Mouse (Mus musculus): ENCODE measurements at regions not wholly inside any gene's neighbourhood (a gene's known extent, or its start where the extent isn't known, plus 50 kb on each side); places are given as distances from the start of the nearest gene placed in this dataset.

DNA sequence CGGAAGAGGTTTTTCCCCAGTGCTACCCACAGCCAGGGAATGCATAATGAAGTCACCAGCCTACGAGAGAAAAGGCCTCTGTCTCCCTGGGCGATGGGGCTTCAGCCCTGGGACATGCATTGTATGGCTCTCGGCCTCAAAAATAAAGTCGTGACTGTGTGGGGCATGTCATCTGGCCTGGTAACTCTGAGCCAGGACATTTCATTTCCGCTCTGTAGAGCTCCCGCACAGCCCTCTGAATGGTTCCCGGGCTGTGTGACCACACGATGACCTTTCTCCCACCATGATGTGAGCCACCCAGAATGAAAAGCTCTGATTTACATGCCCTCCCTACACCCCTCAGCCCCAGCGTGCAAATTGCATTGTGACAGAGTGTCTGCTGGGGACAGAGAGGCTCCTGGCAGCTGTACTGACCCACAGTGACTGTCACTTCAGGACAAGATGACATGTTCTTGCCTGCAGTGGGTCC is 53.8 kb upstream of the Agap1 start:
- no peak overlapping the region for H3K4me2 ChIP-seq (replicated peaks; ENCODE audit: low read depth, low read length)
- no peaks in the 10 kb centered on the region for H3K36me3 ChIP-seq (ENCODE audit: insufficient read depth, low read length)
- no peaks in the 10 kb centered on the region for H3K4me1 ChIP-seq (ENCODE audit: insufficient read depth, low read depth, low read length)
- no peak overlapping the region for H3K27ac ChIP-seq (ENCODE audit: low read length)
- WGBS = 63% methylated on average over 10 of the region's 10 CpGs
- H3K9me3 ChIP-seq (ENCODE audit: low read length) = no peaks in the 10 kb centered on the region
- ATAC-seq (peak; percentile 35; the same call in 1 of the 2 replicates), DNase-seq (ENCODE audit: low spot score) (no peak)
- H3K4me3 ChIP-seq (ENCODE audit: low read depth, low read length) = no peak overlapping the region
- no peaks in the 10 kb centered on the region for H3K27me3 ChIP-seq (replicated peaks; ENCODE audit: insufficient read depth, low read length)
- TF ChIP-seq EP300 (IDR thresholded peaks at IDR 0.05) (no peak), CTCF (IDR thresholded peaks at IDR 0.05) (no peak)
- H3K9ac ChIP-seq (replicated peaks; ENCODE audit: low read depth) = no peak overlapping the region

DNA sequence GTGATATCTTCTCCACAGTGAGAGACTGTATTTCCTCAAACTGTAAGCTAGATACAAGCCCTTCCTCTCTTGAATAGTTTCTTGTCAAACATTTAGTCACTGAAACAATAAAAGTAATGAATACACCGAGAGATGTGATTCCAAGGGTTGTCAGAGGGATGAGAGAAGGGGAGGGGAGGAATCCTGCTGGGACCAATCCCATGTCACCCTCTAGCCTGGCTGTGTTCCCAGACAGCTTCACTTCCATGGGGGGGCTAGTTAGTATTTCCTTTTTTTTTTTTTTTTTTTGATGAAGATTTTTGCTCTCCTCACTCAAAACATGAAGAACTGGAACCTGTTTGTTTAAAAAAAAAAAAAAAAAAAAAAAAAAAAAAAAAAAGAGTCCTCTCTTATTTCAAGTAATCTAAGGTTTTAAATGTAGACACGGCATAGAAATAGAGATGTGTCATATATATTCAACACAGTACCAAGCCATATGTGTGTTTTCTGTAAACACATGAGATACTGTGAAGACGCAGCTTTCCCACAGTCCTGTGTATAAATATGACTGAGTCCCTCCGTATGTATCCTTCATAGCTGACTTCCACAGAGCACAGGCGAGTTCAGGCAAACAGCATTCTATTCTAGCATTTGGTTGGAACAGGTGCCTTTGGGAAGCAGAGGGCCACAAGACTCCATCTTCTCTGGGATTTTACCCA is 51.9 kb upstream of the Agap1 start:
- TF ChIP-seq EP300 (IDR thresholded peaks at IDR 0.05) (no peak), CTCF (IDR thresholded peaks at IDR 0.05) (no peak)
- Histone ChIP-seq H3K27ac (ENCODE audit: low read length) (no peak overlapping the region), H3K9ac (replicated peaks; ENCODE audit: low read depth) (no peak overlapping the region), H3K27me3 (replicated peaks; ENCODE audit: insufficient read depth, low read length) (no peaks in the 10 kb centered on the region), H3K4me1 (ENCODE audit: insufficient read depth, low read depth, low read length) (no peaks in the 10 kb centered on the region), H3K36me3 (ENCODE audit: insufficient read depth, low read length) (no peaks in the 10 kb centered on the region), H3K4me2 (replicated peaks; ENCODE audit: low read depth, low read length) (no peak overlapping the region), H3K4me3 (ENCODE audit: low read depth, low read length) (no peak overlapping the region), H3K9me3 (ENCODE audit: low read length) (no peaks in the 10 kb centered on the region)
- DNase-seq (ENCODE audit: low spot score) (peak; percentile 35), ATAC-seq (no peak; the same call in 1 of the 2 replicates)
- WGBS = 55% methylated on average over 5 of the region's 5 CpGs

DNA sequence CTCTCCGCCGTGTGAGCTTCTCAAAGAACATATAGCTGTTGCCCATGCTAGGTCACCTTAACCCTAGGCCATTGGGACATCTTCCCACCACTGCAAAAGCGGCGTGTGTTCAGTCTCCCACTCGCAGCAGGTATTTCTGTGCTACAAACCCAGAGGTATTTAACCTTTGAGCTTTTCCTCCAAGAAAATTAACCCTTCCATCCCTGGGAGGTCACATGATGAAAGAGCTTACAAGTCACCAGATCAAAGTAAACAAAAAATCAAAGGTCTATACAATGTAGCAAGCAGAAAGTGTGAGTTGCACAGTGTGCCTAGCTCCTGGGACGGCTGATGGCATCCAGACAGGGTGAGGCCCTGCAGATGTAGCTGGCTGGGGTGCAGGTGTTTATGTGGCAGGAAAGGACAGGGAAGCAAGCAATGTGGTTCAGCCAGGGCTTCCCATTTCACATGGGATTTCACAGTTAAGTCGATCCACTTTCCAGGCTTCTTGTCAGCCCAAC is 51.0 kb upstream of the Agap1 start:
- H3K9me3 ChIP-seq (ENCODE audit: low read length) = no peaks in the 10 kb centered on the region
- H3K9ac ChIP-seq (replicated peaks; ENCODE audit: low read depth) = no peak overlapping the region
- no peaks in the 10 kb centered on the region for H3K36me3 ChIP-seq (ENCODE audit: insufficient read depth, low read length)
- DNase-seq (ENCODE audit: low spot score) = no peak
- no peak for TF ChIP-seq EP300 (IDR thresholded peaks at IDR 0.05)
- TF ChIP-seq CTCF (IDR thresholded peaks at IDR 0.05) = no peak
- no peak overlapping the region for H3K27ac ChIP-seq (ENCODE audit: low read length)
- H3K4me3 ChIP-seq (ENCODE audit: low read depth, low read length) = no peak overlapping the region
- H3K4me1 ChIP-seq (ENCODE audit: insufficient read depth, low read depth, low read length) = no peaks in the 10 kb centered on the region
- H3K27me3 ChIP-seq (replicated peaks; ENCODE audit: insufficient read depth, low read length) = no peaks in the 10 kb centered on the region
- H3K4me2 ChIP-seq (replicated peaks; ENCODE audit: low read depth, low read length) = no peak overlapping the region
- no peak for ATAC-seq
- WGBS = 53% methylated on average over 7 of the region's 7 CpGs

Data from lung, postnatal 0 days (tissue).